Mouse (Mus musculus) forebrain, postnatal 0 days (tissue): ENCODE measurements around the gene Krt9. TPM values are rescaled to one million over a fixed set of nuclear protein-coding genes. Genes with fewer than 3 reads are reported as not detected.

Experiments used
- ATAC-seq: fragments of 200-750 bp; cut with Nextera tagmentation; 2 replicates; pipeline ENCODE4 v1.8.0; 2017; ENCODE audit warnings: mild to moderate bottlenecking, moderate library complexity
- DNase-seq: peaks from one replicate; pipeline ENCODE4 v3.0.0-alpha.2; 2015
- H3K27ac ChIP-seq: fragments of 300-500 bp; sonication (generic); 2 replicates; pipeline ENCODE4 v1.5.1; 2014; ENCODE audit warnings: low read depth, mild to moderate bottlenecking, antibody characterized with exemption, low read length, moderate library complexity, mixed read lengths
- H3K27me3 ChIP-seq: fragments of 300-500 bp; sonication (generic); 2 replicates; pipeline ENCODE4 v1.6.1; 2014; ENCODE audit warnings: mild to moderate bottlenecking, low read length, mixed read lengths; ENCODE audit not compliant: insufficient read depth
- H3K36me3 ChIP-seq: fragments of 300-500 bp; sonication (generic); 2 replicates; pipeline ENCODE4 v1.6.1; 2014; ENCODE audit warnings: mild to moderate bottlenecking, moderate library complexity; ENCODE audit not compliant: insufficient read depth
- H3K4me1 ChIP-seq: fragments of 300-500 bp; sonication (generic); 2 replicates; pipeline ENCODE4 v1.6.1; 2014; ENCODE audit warnings: antibody characterized with exemption; ENCODE audit not compliant: insufficient read depth
- H3K4me2 ChIP-seq: fragments of 300-500 bp; sonication (generic); 2 replicates; pipeline ENCODE4 v1.6.1; 2014; ENCODE audit warnings: low read depth, mild to moderate bottlenecking, moderate library complexity
- H3K4me3 ChIP-seq: fragments of 300-500 bp; sonication (generic); 2 replicates; pipeline ENCODE4 v1.5.1; 2014; ENCODE audit warnings: low read depth, low read length, mixed read lengths
- H3K9ac ChIP-seq: fragments of 300-500 bp; sonication (generic); 2 replicates; pipeline ENCODE4 v1.6.1; 2014; ENCODE audit warnings: mild to moderate bottlenecking
- H3K9me3 ChIP-seq: fragments of 300-500 bp; sonication (generic); 2 replicates; pipeline ENCODE4 v1.6.1; 2016; ENCODE audit warnings: low read length
- CTCF ChIP-seq: sonication (generic); IDR thresholded peaks from 2 replicates; pipeline ENCODE4 v1.5.1; 2016; ENCODE audit warnings: antibody characterized with exemption, control low read depth, low read depth
- WGBS: fragments of 180-500 bp; shearing (Covaris S2); extraction: QIAGEN DNeasy Blood & Tissue Kit; methylation state at CpG from one replicate; pipeline ENCODE4 v1.1.7; 2014; 5-methylcytosine and 5-hydroxymethylcytosine counted together
- polyA plus RNA-seq: library from polyadenylated mRNA; unstranded; fragments of >200 nt; fragmentation: Nextera tagmentation; extraction: Ambion mirVana; gene quantifications from 2 replicates; pipeline ENCODE4 v1.2.1, GENCODE M21; 2015
- total RNA-seq: library from RNA; depleted of rRNA; stranded (reverse); fragments of >200 nt; gene quantifications from 2 replicates; pipeline ENCODE4 v1.2.3, GENCODE M21; 2014

The Krt9 gene
- total and polyA plus RNA-seq, 2 experiments from 2014 or later = 0.06 TPM; not detected in 1

GRCm38 (mm10) chr11:100148615-100149330, 44.3 kb downstream of the Krt9 start, which contains the start of gene Krt19:
Gene Krt19 (minus strand): TSS chr11:100148665.
- Histone ChIP-seq H3K9me3 (no peaks in the 10 kb centered on the region), H3K4me3 (no peak within 1 kb of the TSS), H3K36me3 (no peaks in the 10 kb centered on the region), H3K4me1 (no peaks in the 10 kb centered on the region), H3K27ac (no peak within 1 kb of the TSS), H3K27me3 (peaks cover 14% of the 10 kb centered on the region), H3K4me2 (no peak within 1 kb of the TSS), H3K9ac (no peak within 1 kb of the TSS)
- ATAC-seq (no peak), DNase-seq (no peak)
- no peak for TF ChIP-seq CTCF
- WGBS = 41% methylated on average over 9 of the region's 9 CpGs

- H3K36me3 ChIP-seq = no peaks in the 10 kb centered on the region
- H3K4me1 ChIP-seq = no peaks in the 10 kb centered on the region
- H3K4me2 ChIP-seq = no peak overlapping the region
- ATAC-seq (no peak), DNase-seq (no peak)
- WGBS = 72% methylated on average over 5 of the region's 5 CpGs
- no peak for TF ChIP-seq CTCF
- H3K4me3 ChIP-seq = no peak overlapping the region
- H3K27me3 ChIP-seq = peaks cover 14% of the 10 kb centered on the region
- no peak overlapping the region for H3K9ac ChIP-seq
- H3K9me3 ChIP-seq = no peaks in the 10 kb centered on the region
- H3K27ac ChIP-seq = no peak overlapping the region
These were observed 45.3 kb downstream of the Krt9 start for GRCm38 (mm10) chr11:100147566-100148353.

- DNase-seq (no peak), ATAC-seq (no peak)
- Histone ChIP-seq H3K9me3 (no peaks in the 10 kb centered on the region), H3K27me3 (peaks cover 14% of the 10 kb centered on the region), H3K27ac (no peak overlapping the region), H3K9ac (no peak overlapping the region), H3K36me3 (no peaks in the 10 kb centered on the region), H3K4me2 (peak overlapping the region; percentile 38), H3K4me1 (no peaks in the 10 kb centered on the region), H3K4me3 (peak overlapping the region; percentile 14; the same call in 1 of the 2 replicates)
- no peak for TF ChIP-seq CTCF
- WGBS = 3% methylated on average over 13 of the region's 13 CpGs
These were observed 47.0 kb downstream of the Krt9 start for GRCm38 (mm10) chr11:100145858-100146560.

GRCm38 (mm10) chr11:100145104-100145503, 47.9 kb downstream of the Krt9 start:
- peak overlapping the region; percentile 38 for H3K4me2 ChIP-seq
- no peaks in the 10 kb centered on the region for H3K36me3 ChIP-seq
- H3K27ac ChIP-seq = no peak overlapping the region
- TF ChIP-seq CTCF = no peak
- no peaks in the 10 kb centered on the region for H3K9me3 ChIP-seq
- H3K4me3 ChIP-seq = peak overlapping the region; percentile 14; the same call in 1 of the 2 replicates
- peaks cover 14% of the 10 kb centered on the region for H3K27me3 ChIP-seq
- H3K4me1 ChIP-seq = no peaks in the 10 kb centered on the region
- DNase-seq (no peak), ATAC-seq (no peak)
- 2% methylated on average over 20 of the region's 20 CpGs for WGBS
- H3K9ac ChIP-seq = no peak overlapping the region; the same call in 1 of the 2 replicates

GRCm38 (mm10) chr11:100140966-100141365, 52.1 kb downstream of the Krt9 start:
- WGBS = 81% methylated on average over 21 of the region's 21 CpGs
- ATAC-seq = no peak
- H3K4me2 ChIP-seq = no peak overlapping the region
- no peaks in the 10 kb centered on the region for H3K4me1 ChIP-seq
- no peak overlapping the region for H3K9ac ChIP-seq
- H3K27me3 ChIP-seq = peaks cover 14% of the 10 kb centered on the region
- no peaks in the 10 kb centered on the region for H3K36me3 ChIP-seq
- H3K27ac ChIP-seq = no peak overlapping the region
- no peak for DNase-seq
- TF ChIP-seq CTCF = no peak
- H3K9me3 ChIP-seq = no peaks in the 10 kb centered on the region
- H3K4me3 ChIP-seq = no peak overlapping the region

- no peaks in the 10 kb centered on the region for H3K9me3 ChIP-seq
- H3K27me3 ChIP-seq = peaks cover 3% of the 10 kb centered on the region
- no peak overlapping the region for H3K9ac ChIP-seq
- no peaks in the 10 kb centered on the region for H3K4me1 ChIP-seq
- TF ChIP-seq CTCF = no peak
- H3K36me3 ChIP-seq = no peaks in the 10 kb centered on the region
- 87% methylated on average over 2 of the region's 2 CpGs for WGBS
- H3K4me2 ChIP-seq = no peak overlapping the region
- ATAC-seq (no peak), DNase-seq (no peak)
- no peak overlapping the region for H3K27ac ChIP-seq
- H3K4me3 ChIP-seq = no peak overlapping the region
These were observed 53.7 kb downstream of the Krt9 start for GRCm38 (mm10) chr11:100139391-100139790.

GRCm38 (mm10) chr11:100138809-100139208, 54.2 kb downstream of the Krt9 start:
- Histone ChIP-seq H3K4me3 (no peak overlapping the region), H3K27me3 (no peaks in the 10 kb centered on the region), H3K4me1 (no peaks in the 10 kb centered on the region), H3K4me2 (no peak overlapping the region), H3K9ac (no peak overlapping the region), H3K27ac (no peak overlapping the region), H3K9me3 (no peaks in the 10 kb centered on the region), H3K36me3 (no peaks in the 10 kb centered on the region)
- ATAC-seq = no peak
- DNase-seq = no peak
- WGBS = 53% methylated on average over 7 of the region's 7 CpGs
- no peak for TF ChIP-seq CTCF
